8 mouse cellular contexts compared by ENCODE assay signal in genomic region chr2:128128532-128128931, GRCm38 (mm10). TPM values are rescaled to one million over a fixed set of nuclear protein-coding genes. Genes with fewer than 3 reads are reported as not detected.
DNase-seq lines count a peak whose midpoint lies in the region; ATAC-seq and TF ChIP-seq lines count a peak whose summit lies in the region.

No protein-coding gene starts in this region.

- H3K4me3 ChIP-seq in left cerebral cortex, adult 2 months, result peak overlapping the region; percentile 63; the same call in 1 of the 2 replicates
- peak overlapping the region; percentile 82 for H3K4me3 ChIP-seq in forebrain, embryonic 10.5 days
- peak overlapping the region; percentile 80 for H3K4me3 ChIP-seq in intestine, embryonic 16.5 days (ENCODE audit: low read length)
- peak overlapping the region; percentile 75 for H3K4me3 ChIP-seq in myocyte

- no peak for ATAC-seq in intestine, embryonic 16.5 days

- peaks cover 18% of the 10 kb centered on the region for H3K27me3 ChIP-seq in forebrain, embryonic 10.5 days (ENCODE audit: poor library complexity, severe bottlenecking)
- peaks cover 7% of the 10 kb centered on the region; the same call in 1 of the 2 replicates for H3K27me3 ChIP-seq in intestine, embryonic 16.5 days (replicated peaks; ENCODE audit: control insufficient read depth, insufficient read depth, low read length)
- no peaks in the 10 kb centered on the region for H3K27me3 ChIP-seq in myocyte (ENCODE audit: control insufficient read depth, insufficient read depth, insufficient read length)

- intact Hi-C loops in left cerebral cortex, adult 2 months (cut with DNase I), result loop anchor here (10.0 kb wide), 1 partner anchor 176 kb away; no protein-coding TSS in a partner anchor
- intact Hi-C loops in left cerebral cortex, postnatal 4 days (cut with DNase I), result no loop called here

- H3ac ChIP-seq in myocyte (ENCODE audit: control insufficient read depth, insufficient read length), result peak overlapping the region; percentile 37

- no peaks in the 10 kb centered on the region for H3K79me2 ChIP-seq in myocyte (ENCODE audit: control insufficient read depth, insufficient read depth)

- H3K27ac ChIP-seq in left cerebral cortex, adult 2 months, result no peak overlapping the region
- H3K27ac ChIP-seq in forebrain, embryonic 10.5 days, result peak overlapping the region; percentile 98
- H3K27ac ChIP-seq in intestine, embryonic 16.5 days (ENCODE audit: low read length), result no peak overlapping the region

- no peaks in the 10 kb centered on the region for H3K9me3 ChIP-seq in forebrain, embryonic 10.5 days
- no peaks in the 10 kb centered on the region for H3K9me3 ChIP-seq in intestine, embryonic 16.5 days (ENCODE audit: control insufficient read depth, low read length)

- H3K4me1 ChIP-seq in forebrain, embryonic 10.5 days, result peaks cover 67% of the 10 kb centered on the region
- peaks cover 20% of the 10 kb centered on the region for H3K4me1 ChIP-seq in intestine, embryonic 16.5 days (ENCODE audit: control insufficient read depth, insufficient read depth, low read length)

- peaks cover 44% of the 10 kb centered on the region for H3K36me3 ChIP-seq in forebrain, embryonic 10.5 days (replicated peaks)
- H3K36me3 ChIP-seq in intestine, embryonic 16.5 days (ENCODE audit: control insufficient read depth, insufficient read depth, low read length), result no peaks in the 10 kb centered on the region; the same call in none of the 2 replicates
- H3K36me3 ChIP-seq in myocyte (ENCODE audit: control insufficient read depth, insufficient read depth), result no peaks in the 10 kb centered on the region

- H3K9ac ChIP-seq in intestine, embryonic 16.5 days (ENCODE audit: low read depth, low read length), result peak overlapping the region; percentile 80

- 21% methylated on average over 10 of the region's 10 CpGs for WGBS in forebrain, embryonic 10.5 days
- 38% methylated on average over 10 of the region's 10 CpGs for WGBS in intestine, embryonic 16.5 days

- peak overlapping the region; percentile 99 for H3K4me2 ChIP-seq in intestine, embryonic 16.5 days (ENCODE audit: low read depth, low read length)
- peak overlapping the region; percentile 89 for H3K4me2 ChIP-seq in myocyte (ENCODE audit: low read depth)

- no peak for TF ChIP-seq POLR2A in myocyte (IDR thresholded peaks at IDR 0.05; ENCODE audit: insufficient read length, low read depth)

- no peak for DNase-seq in left cerebral cortex, adult 2 months (ENCODE audit: extremely low spot score in 1 of 2, low spot score in 2 of 2)
- no peak for DNase-seq in left cerebral cortex, postnatal 4 days
- no peak for DNase-seq in forebrain, embryonic 10.5 days (ENCODE audit: extremely low spot score, low spot score)
- DNase-seq in gastrocnemius, postnatal 10 days, result no peak
- DNase-seq in layer of hippocampus, adult 18-20 months (ENCODE audit: low spot score in 2 of 2), result no peak
- DNase-seq in frontal cortex, postnatal 10 days (ENCODE audit: low spot score in 2 of 2), result no peak

- no peak for TF ChIP-seq CTCF in left cerebral cortex, adult 2 months (IDR thresholded peaks at IDR 0.05)

TF ChIP-seq in myocyte, 11 proteins besides CTCF, POLR2A, EP300 and RAD21:
- no peak for TF ChIP-seq SRF (IDR thresholded peaks at IDR 0.05; ENCODE audit: control insufficient read depth, insufficient read length, low read depth)
- TF ChIP-seq REST (IDR thresholded peaks at IDR 0.05; ENCODE audit: insufficient read depth, insufficient read length), result no peak
- TF ChIP-seq TCF3 (IDR thresholded peaks at IDR 0.05; ENCODE audit: insufficient read length, low read depth), result no peak
- no peak for TF ChIP-seq MYOG (IDR thresholded peaks at IDR 0.05; ENCODE audit: control insufficient read depth in 1 of 3, insufficient read depth in 1 of 3, insufficient read length in 2 of 3, low read depth in 2 of 3)
- no peak for TF ChIP-seq POLR2AphosphoS2 (IDR thresholded peaks at IDR 0.05; ENCODE audit: insufficient read length, low read depth)

RNA-seq across cellular contexts. Expression of gene Bcl2l11, which starts 2.7 kb away (rescaled TPM):
- total RNA-seq in left cerebral cortex, adult 2 months (2021), result 1 to 10 TPM; 8.4 to 9.1 TPM
- 1 to 10 TPM; 7.1 to 8.9 TPM for total RNA-seq in left cerebral cortex, postnatal 4 days (2021)
- polyA plus RNA-seq in forebrain, embryonic 10.5 days (2016; fragmentation: Nextera tagmentation; extraction: Ambion mirVana), result 22.1 and 26.3 TPM in 2 replicates
- polyA plus RNA-seq in intestine, embryonic 16.5 days (2015; fragmentation: Nextera tagmentation; extraction: Ambion mirVana), result 10.0 and 10.6 TPM in 2 replicates
- 4.9 TPM for polyA plus RNA-seq in myocyte (2012; fragmentation: generic; extraction: Trizol)
- 10 to 100 TPM; 11.5 to 16.7 TPM for total RNA-seq in gastrocnemius, postnatal 10 days (2021)
- total RNA-seq in layer of hippocampus, adult 18-20 months (2021), result 1 to 10 TPM; 6.1 to 7.0 TPM
